In the genomic region with DNA sequence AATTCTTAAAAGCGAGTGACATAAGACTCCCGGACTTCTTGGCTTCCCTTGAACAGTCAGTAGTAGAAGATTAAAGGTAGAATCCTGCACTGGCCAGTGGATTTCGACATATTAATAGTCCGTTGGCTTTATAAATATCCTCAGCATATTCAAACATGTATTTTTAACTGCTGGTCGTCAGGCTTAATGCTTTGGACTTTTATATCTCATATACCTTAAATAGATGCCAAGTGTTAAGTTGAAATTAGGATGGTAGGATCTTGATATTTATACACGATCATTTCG, we compare ENCODE assay signal across 9 mouse cellular contexts. TPM values are rescaled to one million over a fixed set of nuclear protein-coding genes. Genes with fewer than 3 reads are reported as not detected.
DNase-seq lines count a peak whose midpoint lies in the region; ATAC-seq and TF ChIP-seq lines count a peak whose summit lies in the region.
"Had no signal": no experiment of that assay in that cellular context is flagged by ENCODE, and none has a peak within 500 bp of the region (broad histone marks: within the 10 kb centered on the region; RNA-seq: fewer than 3 reads in every experiment).

No protein-coding gene starts in this region.

- H3K27me3 ChIP-seq in lung, postnatal 0 days (replicated peaks; ENCODE audit: insufficient read depth, low read length): no peaks in the 10 kb centered on the region
- H3K27me3 ChIP-seq in forebrain, embryonic 12.5 days: no peaks in the 10 kb centered on the region
- no peaks in the 10 kb centered on the region for H3K27me3 ChIP-seq in limb, embryonic 13.5 days
- H3K27me3 ChIP-seq in small intestine, adult 2 months (ENCODE audit: control insufficient read depth, insufficient read depth, low read length): no peaks in the 10 kb centered on the region

- H3K4me3 ChIP-seq in lung, postnatal 0 days (ENCODE audit: low read depth, low read length): peak overlapping the region; percentile 94
- H3K4me3 ChIP-seq in forebrain, embryonic 12.5 days (replicated peaks): peak overlapping the region; percentile 95
- H3K4me3 ChIP-seq in limb, embryonic 13.5 days: peak overlapping the region; percentile 92
- H3K4me3 ChIP-seq in small intestine, adult 2 months (ENCODE audit: low read depth, low read length): no peak overlapping the region

- no peak for DNase-seq in lung, postnatal 0 days (ENCODE audit: low spot score)
- no peak for DNase-seq in lung, postnatal 10 days
- no peak for DNase-seq in left cerebral cortex, postnatal 10 days (ENCODE audit: extremely low spot score in 1 of 2, low spot score in 2 of 2)
- no peak for DNase-seq in thymus, postnatal 14 days
- DNase-seq: adrenal gland, postnatal 10 days had no signal

- peaks cover 14% of the 10 kb centered on the region for H3K4me1 ChIP-seq in lung, postnatal 0 days (ENCODE audit: insufficient read depth, low read depth, low read length)
- peaks cover 26% of the 10 kb centered on the region for H3K4me1 ChIP-seq in forebrain, embryonic 12.5 days
- H3K4me1 ChIP-seq in limb, embryonic 13.5 days: peaks cover 32% of the 10 kb centered on the region
- peaks cover 2% of the 10 kb centered on the region; the same call in 1 of the 2 replicates for H3K4me1 ChIP-seq in small intestine, adult 2 months (ENCODE audit: control insufficient read depth, insufficient read depth, insufficient read length, low read length)

- peak overlapping the region; percentile 96 for H3K9ac ChIP-seq in lung, postnatal 0 days (replicated peaks; ENCODE audit: low read depth)
- H3K9ac ChIP-seq in forebrain, embryonic 12.5 days: peak overlapping the region; percentile 98
- H3K9ac ChIP-seq in limb, embryonic 13.5 days: peak overlapping the region; percentile 96

- H3K36me3 ChIP-seq in lung, postnatal 0 days (ENCODE audit: insufficient read depth, low read length): no peaks in the 10 kb centered on the region
- no peaks in the 10 kb centered on the region for H3K36me3 ChIP-seq in forebrain, embryonic 12.5 days (replicated peaks)
- peaks cover 10% of the 10 kb centered on the region for H3K36me3 ChIP-seq in limb, embryonic 13.5 days
- H3K36me3 ChIP-seq in small intestine, adult 2 months (ENCODE audit: control insufficient read depth, insufficient read depth, low read length): peaks cover 2% of the 10 kb centered on the region; the same call in 1 of the 2 replicates

- WGBS in lung, postnatal 0 days: 5% methylated on average over 7 of the region's 7 CpGs
- 32% methylated on average over 7 of the region's 7 CpGs for WGBS in forebrain, embryonic 12.5 days
- 24% methylated on average over 7 of the region's 7 CpGs for WGBS in limb, embryonic 13.5 days
- WGBS in small intestine, adult 2 months: 4% methylated on average over 7 of the region's 7 CpGs

- no peak for TF ChIP-seq CTCF in lung, postnatal 0 days (IDR thresholded peaks at IDR 0.05)
- no peak for TF ChIP-seq CTCF in small intestine, adult 2 months (IDR thresholded peaks at IDR 0.05; ENCODE audit: extremely low read depth, insufficient read length, insufficient replicate concordance, low read depth, low read length)

- peak overlapping the region; percentile 81 for H3K4me2 ChIP-seq in lung, postnatal 0 days (replicated peaks; ENCODE audit: low read depth, low read length)
- H3K4me2 ChIP-seq in forebrain, embryonic 12.5 days: peak overlapping the region; percentile 71
- H3K4me2 ChIP-seq in limb, embryonic 13.5 days (replicated peaks): peak overlapping the region; percentile 82

- no peak for TF ChIP-seq POLR2A in small intestine, adult 2 months (IDR thresholded peaks at IDR 0.05; ENCODE audit: low read depth, low read length)

- intact Hi-C loops in left cerebral cortex, postnatal 10 days (cut with DNase I): no loop called here

- no peak for ATAC-seq in lung, postnatal 0 days
- no peak for ATAC-seq in forebrain, embryonic 12.5 days (ENCODE audit: low FRiP score)
- ATAC-seq in limb, embryonic 13.5 days (ENCODE audit: low FRiP score, low read depth): no peak
- no peak for ATAC-seq in cerebellum, adult (ENCODE audit: insufficient number of reproducible peaks, low FRiP score, low TSS enrichment)

- no peaks in the 10 kb centered on the region for H3K9me3 ChIP-seq in lung, postnatal 0 days (ENCODE audit: low read length)
- no peaks in the 10 kb centered on the region for H3K9me3 ChIP-seq in forebrain, embryonic 12.5 days
- no peaks in the 10 kb centered on the region for H3K9me3 ChIP-seq in limb, embryonic 13.5 days

- TF ChIP-seq EP300 in lung, postnatal 0 days (IDR thresholded peaks at IDR 0.05): no peak

- peak overlapping the region; percentile 98 for H3K27ac ChIP-seq in lung, postnatal 0 days (ENCODE audit: low read length)
- H3K27ac ChIP-seq in forebrain, embryonic 12.5 days: no peak overlapping the region
- H3K27ac ChIP-seq in limb, embryonic 13.5 days: peak overlapping the region; percentile 98; the same call in 1 of the 2 replicates
- peak overlapping the region; percentile 44 for H3K27ac ChIP-seq in small intestine, adult 2 months (ENCODE audit: insufficient read depth, low read depth, low read length)

RNA-seq across cellular contexts. Expression of gene Usp47, which starts 1.1 kb away (rescaled TPM):
- 33.1 and 36.4 TPM in 2 replicates for polyA plus RNA-seq in lung, postnatal 0 days (2015; fragmentation: Nextera tagmentation; extraction: Ambion mirVana)
- 113 and 115 TPM in 2 replicates for polyA plus RNA-seq in forebrain, embryonic 12.5 days (2016; fragmentation: Nextera tagmentation; extraction: Ambion mirVana)
- polyA plus RNA-seq in limb, embryonic 13.5 days (2015; fragmentation: Nextera tagmentation; extraction: Ambion mirVana): 76.8 and 80.1 TPM in 2 replicates
- polyA plus RNA-seq in small intestine, adult 2 months (2012; rRNA removed): 3.1 and 6.7 TPM in 2 replicates
- 10 to 100 TPM; 70.2 to 70.8 TPM for total RNA-seq in left cerebral cortex, postnatal 10 days (2021)
